Comparison of ENCODE assay signal across 18 mouse cellular contexts in the genomic region with DNA sequence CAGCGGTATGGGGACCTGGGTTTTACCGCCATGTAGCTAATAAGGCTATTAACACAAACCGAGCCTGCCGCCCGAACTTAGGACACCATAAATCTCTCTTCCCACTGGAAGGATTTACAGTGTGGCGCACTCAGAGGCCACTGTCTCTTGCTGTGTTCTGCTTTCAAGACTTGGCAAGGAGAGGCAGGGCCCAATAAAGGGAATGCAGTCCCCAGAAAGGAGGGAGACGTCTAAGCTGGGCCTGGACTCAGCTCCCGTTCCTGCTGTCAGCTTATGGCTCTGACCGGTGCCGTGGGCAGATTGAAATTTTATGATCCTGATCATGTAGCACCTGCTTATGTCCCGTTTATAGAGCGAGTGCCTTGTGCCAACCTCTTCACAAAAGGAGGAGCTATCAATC.
"Had no signal": no experiment of that assay in that cellular context is flagged by ENCODE, and none has a peak within 500 bp of the region (broad histone marks: within the 10 kb centered on the region; RNA-seq: fewer than 3 reads in every experiment).

No protein-coding gene starts in this region.

- ATAC-seq: liver, postnatal 0 days; lung, postnatal 0 days; midbrain, embryonic 13.5 days; midbrain, embryonic 16.5 days had no signal

- H3K27me3 ChIP-seq: limb, embryonic 12.5 days; limb, embryonic 15.5 days; midbrain, embryonic 13.5 days had no signal

- DNase-seq: kidney, adult 9 months; kidney, postnatal 36 days; left cerebral cortex, postnatal 4 days; liver, postnatal 0 days; lung, embryonic 14.5 days; thymus, adult 2 months; thymus, postnatal 14 days; thymus, postnatal 4 days had no signal

- H3K4me3 ChIP-seq: limb, embryonic 12.5 days; limb, embryonic 15.5 days; midbrain, embryonic 10.5 days; midbrain, embryonic 13.5 days; myocyte had no signal

- H3K36me3 ChIP-seq: limb, embryonic 12.5 days; limb, embryonic 15.5 days; midbrain, embryonic 10.5 days; midbrain, embryonic 13.5 days had no signal

- H3K4me2 ChIP-seq: limb, embryonic 12.5 days; limb, embryonic 15.5 days; liver, embryonic 11.5 days; lung, embryonic 14.5 days; midbrain, embryonic 13.5 days had no signal

- H3K27ac ChIP-seq: limb, embryonic 12.5 days; limb, embryonic 15.5 days; liver, embryonic 14.5 days; macrophage; midbrain, embryonic 10.5 days; midbrain, embryonic 13.5 days had no signal

- H3K9me3 ChIP-seq: limb, embryonic 12.5 days; limb, embryonic 15.5 days; midbrain, embryonic 10.5 days; midbrain, embryonic 13.5 days had no signal

- H3K4me1 ChIP-seq: limb, embryonic 12.5 days; limb, embryonic 15.5 days had no signal

- H3K9ac ChIP-seq: limb, embryonic 12.5 days; limb, embryonic 15.5 days; liver, embryonic 14.5 days; liver, postnatal 0 days; lung, embryonic 14.5 days; midbrain, embryonic 13.5 days had no signal
